Mouse (Mus musculus) monocyte, adult 2 months (primary cell): ENCODE data around the gene Rpl36al.
A peak's percentile ranks its signal among the peaks of the same experiment; 100 is the strongest.

Experiments
- DNase-seq, 2 experiments: peaks; one replicate each; pipeline ENCODE4 v3.0.0; 2022; ENCODE audit warnings: low spot score in 2 of 2, low read depth in 1 of 2

Rpl36al gene

GRCm38 (mm10) chr12:69159578-69159940 is 24.3 kb downstream of the Rpl36al start:
- no peak for DNase-seq

GRCm38 (mm10) chr12:69158765-69159577 is 24.9 kb downstream of the Rpl36al start, which contains the start of gene Rps29:
TSS of gene Rps29 (minus strand) at chr12:69159186.
- peak; percentile 95 for DNase-seq

- DNase-seq: no peak
These were observed 25.5 kb downstream of the Rpl36al start for GRCm38 (mm10) chr12:69158366-69158764.

DNA sequence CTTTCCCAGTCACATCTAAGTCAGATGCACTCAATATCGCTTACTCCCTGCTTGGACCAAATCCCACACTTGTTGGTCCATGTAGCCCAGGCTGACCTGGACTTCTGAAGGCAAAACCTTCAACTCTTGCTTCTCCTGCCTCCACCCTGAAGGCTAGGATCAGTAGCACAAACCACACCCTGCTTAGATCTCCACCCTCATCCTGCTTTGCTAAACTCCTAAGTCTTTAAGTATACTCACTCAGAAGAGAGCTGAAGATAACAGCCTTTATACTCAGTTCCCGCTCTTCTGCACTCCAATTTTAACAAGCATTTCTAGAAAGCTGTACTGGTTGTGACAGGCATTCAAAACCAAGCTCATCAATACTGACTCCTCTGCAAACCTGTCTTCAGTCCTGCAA is 26.8 kb downstream of the Rpl36al start:
- DNase-seq: no peak

DNA sequence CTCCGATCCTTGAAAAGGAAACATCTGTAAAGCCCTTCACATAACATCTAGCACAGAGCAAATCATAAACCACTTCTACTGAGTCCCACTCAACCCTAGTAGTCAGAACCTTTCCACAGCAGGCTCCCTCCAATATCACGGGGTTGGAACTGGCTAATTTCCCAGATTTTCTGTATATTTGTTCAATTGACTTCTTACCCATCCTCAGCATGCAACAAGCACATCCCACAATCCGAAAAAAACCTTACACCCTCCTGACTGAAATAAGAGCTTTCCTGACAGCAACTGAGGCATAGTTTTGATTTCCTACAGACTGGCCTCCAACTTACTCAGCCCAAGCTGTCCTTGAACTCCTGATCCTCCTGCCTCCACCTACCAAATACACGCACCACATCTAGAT is 27.4 kb downstream of the Rpl36al start:
- DNase-seq: no peak

DNA sequence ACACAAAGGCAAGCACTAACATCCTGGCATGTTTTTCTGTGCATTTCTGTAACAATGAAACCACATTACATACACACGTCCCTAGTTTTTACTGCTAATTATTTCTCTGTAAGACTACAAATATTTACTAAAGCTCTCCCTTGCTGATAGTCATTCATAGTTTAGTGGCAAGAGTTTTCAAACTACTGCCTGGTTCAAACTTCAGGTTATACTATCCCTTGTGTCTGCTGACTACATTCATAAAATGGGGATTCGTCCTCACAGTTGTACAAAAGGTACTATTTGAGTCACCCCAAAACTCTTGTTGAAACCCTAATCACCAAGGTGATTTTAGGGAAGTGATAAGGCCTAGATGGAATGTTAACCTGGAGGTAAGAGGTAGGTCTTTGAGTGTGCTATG is 28.0 kb downstream of the Rpl36al start:
- DNase-seq: no peak

GRCm38 (mm10) chr12:69150049-69150448 is 33.8 kb downstream of the Rpl36al start:
- no peak for DNase-seq

DNA sequence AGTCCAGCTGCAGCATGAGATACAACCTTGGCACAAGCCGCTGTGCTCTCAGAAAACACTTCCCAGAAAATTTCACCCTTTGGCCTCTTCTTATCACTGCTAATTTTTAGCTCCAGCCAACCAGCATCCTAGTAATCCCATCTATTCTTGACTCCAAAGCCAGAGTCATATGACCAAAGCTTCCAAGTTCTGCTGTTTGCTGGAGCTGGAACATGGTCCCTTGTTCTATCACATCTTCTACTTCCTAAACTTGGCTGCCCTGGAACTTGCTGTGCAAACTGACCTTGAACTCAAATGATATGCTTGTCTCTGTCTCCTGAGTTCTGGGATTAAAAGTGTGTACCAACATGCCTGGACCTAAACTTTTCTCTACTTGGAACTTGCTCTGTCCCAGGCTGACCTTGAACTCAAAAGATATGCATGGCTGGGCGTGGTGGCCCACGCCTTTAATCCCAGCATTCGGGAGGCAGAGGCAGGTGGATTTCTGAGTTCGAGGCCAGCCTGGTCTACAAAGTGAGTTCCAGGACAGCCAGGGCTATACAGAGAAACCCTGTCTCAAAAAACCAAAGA is 36.6 kb downstream of the Rpl36al start:
- DNase-seq: no peak

DNA sequence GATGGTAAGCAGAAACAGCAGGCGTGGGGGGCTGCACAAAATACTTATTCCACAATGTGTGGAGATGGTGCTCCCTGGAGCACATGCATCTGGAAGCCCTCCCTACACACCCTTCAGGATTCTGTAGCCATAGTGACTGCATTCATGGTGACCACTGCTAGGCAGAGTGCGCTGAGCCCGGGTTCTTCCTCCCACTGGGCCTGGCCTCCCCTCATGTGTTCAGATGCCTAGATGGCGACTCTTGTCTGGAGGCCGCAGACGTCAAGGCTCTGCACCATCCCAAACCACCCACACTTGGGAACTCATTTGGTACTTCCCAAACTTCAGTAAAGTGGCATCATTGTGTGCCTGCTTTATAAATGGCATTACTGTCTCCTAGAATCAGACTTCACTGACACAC is 40.4 kb downstream of the Rpl36al start:
- DNase-seq: no peak

DNA sequence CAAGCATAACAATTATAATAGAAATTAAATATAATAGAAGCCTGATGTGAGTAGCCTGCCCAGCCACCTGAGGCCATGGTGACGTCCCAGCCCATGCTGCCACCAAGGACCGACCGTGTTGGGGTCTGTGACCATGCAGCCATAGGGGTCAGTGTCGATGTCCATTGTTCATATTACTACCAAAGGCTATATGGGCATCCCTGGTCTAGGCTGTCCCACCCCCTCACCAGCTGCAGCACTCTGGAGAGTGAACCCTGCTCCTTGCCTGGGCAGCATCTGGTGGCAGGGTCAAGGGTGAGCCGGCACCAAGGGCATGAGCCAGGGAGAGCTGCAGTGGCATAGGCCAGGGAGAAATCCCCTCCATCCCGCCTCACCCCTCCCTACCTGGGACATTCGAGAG is 44.0 kb downstream of the Rpl36al start:
- no peak for DNase-seq

- DNase-seq: no peak
These were observed 44.7 kb downstream of the Rpl36al start for GRCm38 (mm10) chr12:69139201-69139600.
